Mouse (Mus musculus) MEL-GATA-1-ER (cell line): ENCODE measurements around the gene Ncbp2.

Experiments
- DNase-seq: peaks from one replicate; pipeline ENCODE4 v3.0.0-alpha.2; 2012; ENCODE audit warnings: low read depth; ENCODE audit errors: extremely low read depth

Gene Ncbp2

DNA sequence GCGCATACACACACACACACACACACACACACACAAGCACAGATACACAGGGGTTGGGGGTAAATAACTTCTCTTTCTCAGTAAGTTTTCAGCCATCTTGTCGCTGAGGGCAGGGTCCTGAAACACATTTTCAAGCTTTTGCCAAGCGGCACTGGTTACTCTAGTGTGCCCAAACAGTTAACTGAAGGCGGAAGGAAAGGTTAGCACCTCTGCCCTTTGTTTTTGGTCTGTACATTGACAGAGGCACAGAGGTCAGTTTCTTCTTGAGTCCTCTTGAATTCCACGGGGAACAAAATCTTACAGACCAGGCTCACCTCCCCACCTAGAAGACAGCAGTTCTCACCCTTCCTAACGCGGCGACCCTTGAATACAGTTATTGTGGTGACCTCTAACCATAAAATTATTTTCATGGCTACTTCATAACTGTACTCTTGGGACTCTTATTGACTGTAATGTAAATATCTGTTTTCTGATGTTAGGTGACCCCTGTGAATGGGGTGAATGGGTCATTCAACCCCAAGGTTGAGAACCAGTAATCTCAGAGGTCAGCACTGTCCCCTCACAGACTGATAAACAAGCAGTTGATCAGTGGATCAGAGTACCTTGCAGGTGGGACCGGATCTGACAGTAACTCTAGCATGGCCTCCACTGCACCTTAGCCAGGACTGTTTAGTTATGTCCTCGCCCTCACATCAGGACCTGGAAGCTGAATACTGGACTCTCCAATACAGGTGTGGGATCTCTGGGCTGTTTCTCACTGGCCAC is 60.4 kb downstream of the Ncbp2 start:
- no peak for DNase-seq

DNA sequence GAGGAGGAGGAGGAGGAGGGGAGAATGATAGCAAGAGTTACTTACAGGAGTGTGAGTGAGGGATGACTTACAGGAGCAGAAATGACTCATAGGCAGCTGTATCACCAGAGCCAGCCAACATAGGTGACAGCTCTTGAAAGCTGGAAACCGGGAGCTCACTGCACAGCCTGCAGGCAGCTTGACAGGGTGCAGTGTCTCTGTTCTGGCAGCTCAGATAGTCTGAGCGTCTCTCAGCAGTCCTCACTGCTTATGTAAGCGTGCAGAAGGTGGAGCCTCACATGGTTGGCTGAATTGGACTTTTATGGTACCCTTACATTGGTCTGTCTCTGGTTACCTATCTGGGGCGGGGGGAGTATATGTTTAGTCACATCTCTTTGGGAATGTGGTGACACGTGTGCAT is 61.6 kb downstream of the Ncbp2 start:
- DNase-seq: no peak

GRCm38 (mm10) chr16:32010330-32010729 is 62.0 kb downstream of the Ncbp2 start:
- no peak for DNase-seq
